Mouse (Mus musculus) midbrain, embryonic 12.5 days (tissue): ENCODE data around the gene Aasdhppt. TPM values are rescaled to one million over a fixed set of nuclear protein-coding genes. Genes with fewer than 3 reads are reported as not detected.

ENCODE experiments used
- ATAC-seq: fragments of 200-750 bp; cut with Nextera tagmentation; 2 replicates; pipeline ENCODE4 v1.8.0; 2017; ENCODE audit warnings: low read depth, moderate TSS enrichment, moderate library complexity; ENCODE audit not compliant: low FRiP score
- H3K27ac ChIP-seq: fragments of 300-500 bp; sonication (generic); replicated peaks from 2 replicates; pipeline ENCODE4 v1.5.1; 2016; ENCODE audit warnings: mild to moderate bottlenecking
- H3K27me3 ChIP-seq: fragments of 300-500 bp; sonication (generic); 2 replicates; pipeline ENCODE4 v1.6.1; 2016; ENCODE audit warnings: mild to moderate bottlenecking
- H3K36me3 ChIP-seq: fragments of 300-500 bp; sonication (generic); 2 replicates; pipeline ENCODE4 v1.6.1; 2016
- H3K4me1 ChIP-seq: fragments of 300-500 bp; sonication (generic); 2 replicates; pipeline ENCODE4 v1.6.1; 2016
- H3K4me2 ChIP-seq: fragments of 300-500 bp; sonication (generic); replicated peaks from 2 replicates; pipeline ENCODE4 v1.6.1; 2016; ENCODE audit warnings: mild to moderate bottlenecking, moderate library complexity
- H3K4me3 ChIP-seq: fragments of 300-500 bp; sonication (generic); 2 replicates; pipeline ENCODE4 v1.5.1; 2016; ENCODE audit warnings: mild to moderate bottlenecking
- H3K9ac ChIP-seq: fragments of 300-500 bp; sonication (generic); replicated peaks from 2 replicates; pipeline ENCODE4 v1.6.1; 2016; ENCODE audit warnings: mild to moderate bottlenecking, moderate library complexity
- H3K9me3 ChIP-seq: fragments of 300-500 bp; sonication (generic); 2 replicates; pipeline ENCODE4 v1.6.1; 2016; ENCODE audit warnings: mild to moderate bottlenecking
- WGBS: fragments of 180-500 bp; shearing (Covaris S2); methylation state at CpG from one replicate; pipeline ENCODE4 v1.1.7; 2016; 5-methylcytosine and 5-hydroxymethylcytosine counted together
- microRNA-seq: library from miRNA; unstranded; fragments of <30 nt; microRNA quantifications from one replicate; pipeline ENCODE4, GENCODE M21; 2017
- polyA plus RNA-seq: library from polyadenylated mRNA; unstranded; fragments of >200 nt; fragmentation: Nextera tagmentation; extraction: Ambion mirVana; gene quantifications from 2 replicates; pipeline ENCODE4 v1.2.1, GENCODE M21; 2016

The Aasdhppt gene
- polyA plus RNA-seq, 1 experiment from 2014 or later = 31.6 TPM

GRCm38 (mm10) chr9:4266881-4267280 lies 42.4 kb downstream of the Aasdhppt start:
- Histone ChIP-seq H3K9me3 (no peaks in the 10 kb centered on the region), H3K9ac (no peak overlapping the region), H3K27ac (no peak overlapping the region), H3K4me1 (no peaks in the 10 kb centered on the region), H3K27me3 (no peaks in the 10 kb centered on the region), H3K4me3 (no peak overlapping the region), H3K36me3 (no peaks in the 10 kb centered on the region), H3K4me2 (no peak overlapping the region)
- ATAC-seq = no peak; the same call in 1 of the 2 replicates
- WGBS = 96% methylated on average over 3 of the region's 3 CpGs

- Histone ChIP-seq H3K36me3 (no peaks in the 10 kb centered on the region), H3K9ac (no peak overlapping the region), H3K4me3 (peak overlapping the region; percentile 30), H3K4me2 (no peak overlapping the region; the same call in 1 of the 2 replicates), H3K27me3 (no peaks in the 10 kb centered on the region), H3K27ac (no peak overlapping the region), H3K9me3 (peaks cover 10% of the 10 kb centered on the region), H3K4me1 (no peaks in the 10 kb centered on the region)
- WGBS = 65% methylated on average over 12 of the region's 12 CpGs
- ATAC-seq = no peak; the same call in 1 of the 2 replicates
These were observed 48.6 kb downstream of the Aasdhppt start for GRCm38 (mm10) chr9:4260746-4261090.

- H3K9ac ChIP-seq = no peak overlapping the region
- peak overlapping the region; percentile 30 for H3K4me3 ChIP-seq
- ATAC-seq = peak; percentile 74
- H3K9me3 ChIP-seq = peaks cover 10% of the 10 kb centered on the region
- H3K4me1 ChIP-seq = no peaks in the 10 kb centered on the region
- no peaks in the 10 kb centered on the region for H3K36me3 ChIP-seq
- H3K27me3 ChIP-seq = no peaks in the 10 kb centered on the region
- 44% methylated on average over 65 of the region's 65 CpGs for WGBS
- H3K4me2 ChIP-seq = no peak overlapping the region; the same call in 1 of the 2 replicates
- H3K27ac ChIP-seq = no peak overlapping the region
These were observed 49.2 kb downstream of the Aasdhppt start for GRCm38 (mm10) chr9:4259841-4260745.

- no peaks in the 10 kb centered on the region for H3K4me1 ChIP-seq
- no peak overlapping the region for H3K4me2 ChIP-seq
- H3K36me3 ChIP-seq = no peaks in the 10 kb centered on the region
- ATAC-seq = peak; percentile 58; the same call in 1 of the 2 replicates
- no peak overlapping the region for H3K4me3 ChIP-seq
- WGBS = 93% methylated on average over 10 of the region's 10 CpGs
- H3K27ac ChIP-seq = no peak overlapping the region
- H3K9me3 ChIP-seq = peaks cover 10% of the 10 kb centered on the region
- H3K27me3 ChIP-seq = no peaks in the 10 kb centered on the region
- no peak overlapping the region for H3K9ac ChIP-seq
These were observed 50.2 kb downstream of the Aasdhppt start for GRCm38 (mm10) chr9:4259074-4259473.

Small RNA genes lying within 50 kb of the gene (microRNA-seq; reads per million reads assigned to microRNA genes)
- not detected for gene Gm22195

Other genes starting within 250 kb of the Aasdhppt start
- 9.9 and 10.4 TPM in 2 replicates for gene Kbtbd3, start 362 bp upstream of the Aasdhppt start, polyA plus RNA-seq
- 78.9 and 81.7 TPM in 2 replicates for gene Msantd4, start 67.1 kb upstream of the Aasdhppt start, polyA plus RNA-seq